25 mouse cellular contexts compared by ENCODE assay signal in the genomic region with DNA sequence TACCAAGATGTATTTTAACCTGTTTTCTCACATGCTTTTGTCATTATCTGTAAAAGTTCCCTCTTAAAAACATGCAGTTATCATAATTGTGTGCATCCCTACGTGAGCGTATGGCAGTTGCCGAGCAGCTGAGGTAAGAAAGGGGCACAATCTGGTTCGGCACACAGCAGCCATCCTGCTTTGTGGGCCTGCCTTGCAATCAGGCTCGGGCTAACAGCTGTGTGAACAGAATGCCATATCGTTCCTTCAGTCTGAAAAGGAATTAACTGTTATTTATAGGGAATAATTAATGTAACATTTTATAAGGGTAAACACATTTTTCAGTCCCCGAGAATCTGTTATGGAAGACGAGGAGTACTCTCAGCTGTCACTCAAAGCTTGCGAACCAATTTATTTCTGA.
A peak's percentile ranks its signal among the peaks of the same experiment; 100 is the strongest.
DNase-seq lines count a peak whose midpoint lies in the region; ATAC-seq lines count a peak whose summit lies in the region.
"Had no signal": no experiment of that assay in that cellular context is flagged by ENCODE, and none has a peak within 500 bp of the region (broad histone marks: within the 10 kb centered on the region; RNA-seq: fewer than 3 reads in every experiment).

No protein-coding gene starts in this region.

- no peaks in the 10 kb centered on the region for H3K27me3 ChIP-seq in forebrain, embryonic 12.5 days
- no peaks in the 10 kb centered on the region for H3K27me3 ChIP-seq in forebrain, embryonic 11.5 days (ENCODE audit: control insufficient read depth, insufficient read depth, low read length)
- H3K27me3 ChIP-seq: limb, embryonic 12.5 days; midbrain, embryonic 15.5 days; stomach, embryonic 15.5 days had no signal

- H3K4me2 ChIP-seq in forebrain, embryonic 12.5 days = no peak overlapping the region
- H3K4me2 ChIP-seq in forebrain, embryonic 11.5 days (ENCODE audit: low read depth, low read length, severe bottlenecking) = no peak overlapping the region
- H3K4me2 ChIP-seq: limb, embryonic 12.5 days; liver, embryonic 11.5 days; midbrain, embryonic 15.5 days; stomach, embryonic 15.5 days had no signal

- no peaks in the 10 kb centered on the region for H3K9me3 ChIP-seq in forebrain, embryonic 12.5 days
- no peaks in the 10 kb centered on the region for H3K9me3 ChIP-seq in forebrain, embryonic 11.5 days (ENCODE audit: control insufficient read depth, low read length)
- H3K9me3 ChIP-seq: hindbrain, embryonic 10.5 days; limb, embryonic 12.5 days; midbrain, embryonic 15.5 days; stomach, embryonic 15.5 days had no signal

- H3K9ac ChIP-seq in forebrain, embryonic 12.5 days = no peak overlapping the region
- H3K9ac ChIP-seq in forebrain, embryonic 11.5 days (ENCODE audit: low read length) = no peak overlapping the region
- H3K9ac ChIP-seq: limb, embryonic 12.5 days; liver, postnatal 0 days; midbrain, embryonic 15.5 days; stomach, embryonic 15.5 days had no signal

- H3K4me1 ChIP-seq in forebrain, embryonic 12.5 days = no peaks in the 10 kb centered on the region
- H3K4me1 ChIP-seq in forebrain, embryonic 11.5 days (replicated peaks; ENCODE audit: control insufficient read depth, insufficient read depth, low read length) = no peaks in the 10 kb centered on the region
- H3K4me1 ChIP-seq: hindbrain, embryonic 10.5 days; limb, embryonic 12.5 days; midbrain, embryonic 15.5 days; stomach, embryonic 15.5 days had no signal

- WGBS in forebrain, embryonic 12.5 days = 71% methylated on average over 9 of the region's 9 CpGs
- 82% methylated on average over 9 of the region's 9 CpGs for WGBS in forebrain, embryonic 11.5 days

- ATAC-seq in forebrain, embryonic 12.5 days (ENCODE audit: low FRiP score) = 0 out of 2 replicates have a peak, but pooled peaks have one; percentile 51
- no peak for ATAC-seq in forebrain, embryonic 11.5 days (replicated peaks; ENCODE audit: low FRiP score)
- ATAC-seq: liver, postnatal 0 days; lung, postnatal 0 days; midbrain, embryonic 15.5 days had no signal

- no peak overlapping the region for H3K4me3 ChIP-seq in forebrain, embryonic 12.5 days (replicated peaks)
- H3K4me3 ChIP-seq in forebrain, embryonic 11.5 days (ENCODE audit: low read depth, low read length) = no peak overlapping the region
- H3K4me3 ChIP-seq: gastrocnemius, adult 2 months; hindbrain, embryonic 10.5 days; limb, embryonic 12.5 days; midbrain, embryonic 15.5 days; myocyte; stomach, embryonic 15.5 days had no signal

- no peak for DNase-seq in forebrain, embryonic 11.5 days (ENCODE audit: low spot score)
- peak; percentile 33 to 48 for DNase-seq in right cerebral cortex, postnatal 10 days (ENCODE audit: low spot score in 2 of 2)
- DNase-seq in right cerebral cortex, postnatal 25 days = no peak
- peak; percentile 63 for DNase-seq in layer of hippocampus, adult 9-10 months (ENCODE audit: low spot score)
- peak; percentile 23 for DNase-seq in telencephalon, adult 2 months (ENCODE audit: low read depth, low spot score)
- no peak for DNase-seq in cerebellum, postnatal 4 days (ENCODE audit: low spot score in 2 of 2)
- no peak for DNase-seq in frontal cortex, postnatal 36 days (ENCODE audit: low spot score in 2 of 2)
- DNase-seq: adrenal gland, postnatal 36 days; cerebellum, adult 11-12 months; gastrocnemius, adult 2 months; kidney, adult 18-20 months; liver, postnatal 0 days; right cerebral cortex, postnatal 14 days; thymus, adult 18-20 months; thymus, postnatal 36 days had no signal

- H3K36me3 ChIP-seq in forebrain, embryonic 12.5 days (replicated peaks) = no peaks in the 10 kb centered on the region
- H3K36me3 ChIP-seq in forebrain, embryonic 11.5 days (ENCODE audit: control insufficient read depth, insufficient read depth, low read length) = no peaks in the 10 kb centered on the region
- H3K36me3 ChIP-seq: hindbrain, embryonic 10.5 days; limb, embryonic 12.5 days; midbrain, embryonic 15.5 days; stomach, embryonic 15.5 days had no signal

- H3K27ac ChIP-seq in forebrain, embryonic 12.5 days = no peak overlapping the region
- H3K27ac ChIP-seq in forebrain, embryonic 11.5 days (ENCODE audit: low read depth, low read length) = no peak overlapping the region
- H3K27ac ChIP-seq: gastrocnemius, adult 2 months; hindbrain, embryonic 10.5 days; kidney, postnatal 0 days; limb, embryonic 12.5 days; macrophage; midbrain, embryonic 15.5 days; stomach, embryonic 15.5 days had no signal

Comparison
In these comparisons a context has a peak if more than half of its experiments do, and no peak if none do; other contexts are left out.
1. DNase-seq: peak in right cerebral cortex, postnatal 10 days (2 of 2), layer of hippocampus, adult 9-10 months (single experiment) and telencephalon, adult 2 months (single experiment); none in forebrain, embryonic 11.5 days (single experiment), right cerebral cortex, postnatal 25 days (single experiment), cerebellum, postnatal 4 days (0 of 2) and frontal cortex, postnatal 36 days (0 of 2).